8 mouse cellular contexts compared by ENCODE assay signal in the genomic region with DNA sequence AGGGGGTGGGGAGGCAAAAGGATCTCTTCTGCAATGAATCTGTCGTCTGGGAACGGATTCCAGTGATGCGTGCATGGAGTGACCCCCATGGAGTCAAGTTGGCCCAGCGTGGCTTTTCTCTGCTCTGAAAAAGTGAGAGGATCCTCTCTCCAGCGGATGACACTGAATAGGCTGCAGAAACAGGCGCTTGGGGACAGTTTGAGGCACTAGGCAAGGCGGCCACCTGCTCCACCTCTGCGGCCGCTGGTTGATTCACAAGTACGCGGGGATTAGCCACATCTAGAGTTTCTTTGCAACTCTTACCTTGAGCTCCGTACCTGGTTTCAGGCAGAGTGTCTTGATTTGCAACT.
DNase-seq lines count a peak whose midpoint lies in the region; ATAC-seq and TF ChIP-seq lines count a peak whose summit lies in the region.

No protein-coding gene starts in this region.

- H3K36me3 ChIP-seq in kidney, postnatal 0 days (ENCODE audit: insufficient read depth, low read length): no peaks in the 10 kb centered on the region
- H3K36me3 ChIP-seq in embryonic facial prominence, embryonic 15.5 days: no peaks in the 10 kb centered on the region
- H3K36me3 ChIP-seq in hindbrain, postnatal 0 days (ENCODE audit: insufficient read depth, low read length): no peaks in the 10 kb centered on the region
- no peaks in the 10 kb centered on the region for H3K36me3 ChIP-seq in midbrain, embryonic 16.5 days (ENCODE audit: control insufficient read depth, insufficient read depth, low read length)

- ATAC-seq in kidney, postnatal 0 days (replicated peaks; ENCODE audit: low FRiP score, low read depth): no peak
- no peak for ATAC-seq in embryonic facial prominence, embryonic 15.5 days (ENCODE audit: insufficient number of reproducible peaks, low FRiP score, low TSS enrichment, low read depth)
- ATAC-seq in hindbrain, postnatal 0 days: no peak; the same call in 1 of the 2 replicates
- peak; percentile 42 for ATAC-seq in midbrain, embryonic 16.5 days

- H3K4me3 ChIP-seq in kidney, postnatal 0 days (replicated peaks; ENCODE audit: low read depth, low read length): peak overlapping the region; percentile 33
- peak overlapping the region; percentile 46 for H3K4me3 ChIP-seq in embryonic facial prominence, embryonic 15.5 days (replicated peaks)
- peak overlapping the region; percentile 36 for H3K4me3 ChIP-seq in hindbrain, postnatal 0 days (ENCODE audit: low read length)
- H3K4me3 ChIP-seq in midbrain, embryonic 16.5 days (ENCODE audit: low read depth, low read length): peak overlapping the region; percentile 45

- no peaks in the 10 kb centered on the region for H3K9me3 ChIP-seq in kidney, postnatal 0 days (replicated peaks; ENCODE audit: low read length)
- no peaks in the 10 kb centered on the region for H3K9me3 ChIP-seq in embryonic facial prominence, embryonic 15.5 days (replicated peaks)
- no peaks in the 10 kb centered on the region for H3K9me3 ChIP-seq in hindbrain, postnatal 0 days (ENCODE audit: low read length)
- no peaks in the 10 kb centered on the region for H3K9me3 ChIP-seq in midbrain, embryonic 16.5 days (replicated peaks; ENCODE audit: control insufficient read depth, low read length, poor library complexity, severe bottlenecking)

- WGBS in kidney, postnatal 0 days: 4% methylated on average over 12 of the region's 12 CpGs
- 5% methylated on average over 12 of the region's 12 CpGs for WGBS in embryonic facial prominence, embryonic 15.5 days
- 1% methylated on average over 12 of the region's 12 CpGs for WGBS in hindbrain, postnatal 0 days
- under 1% methylated on average over 12 of the region's 12 CpGs for WGBS in midbrain, embryonic 16.5 days

- H3K4me2 ChIP-seq in kidney, postnatal 0 days (ENCODE audit: low read length): peak overlapping the region; percentile 75
- peak overlapping the region; percentile 67 for H3K4me2 ChIP-seq in embryonic facial prominence, embryonic 15.5 days (replicated peaks)
- H3K4me2 ChIP-seq in hindbrain, postnatal 0 days (ENCODE audit: low read depth, low read length): peak overlapping the region; percentile 64
- peak overlapping the region; percentile 89 for H3K4me2 ChIP-seq in midbrain, embryonic 16.5 days (ENCODE audit: low read length)

- no peak for DNase-seq in kidney, postnatal 0 days (ENCODE audit: low spot score)
- no peak for DNase-seq in kidney, adult 8-10 months
- DNase-seq in hindbrain, postnatal 0 days (ENCODE audit: low spot score): no peak
- no peak for DNase-seq in right cerebral cortex, postnatal 4 days
- DNase-seq in adrenal gland, postnatal 25 days: no peak
- no peak for DNase-seq in gastrocnemius, postnatal 36 days

- H3K9ac ChIP-seq in kidney, postnatal 0 days (ENCODE audit: low read depth, low read length): 0 out of 2 replicates have a peak overlapping the region, but pooled peaks have one; percentile 52
- peak overlapping the region; percentile 24; the same call in 1 of the 2 replicates for H3K9ac ChIP-seq in embryonic facial prominence, embryonic 15.5 days
- peak overlapping the region; percentile 40; the same call in 1 of the 2 replicates for H3K9ac ChIP-seq in hindbrain, postnatal 0 days (replicated peaks; ENCODE audit: low read length)
- peak overlapping the region; percentile 57 for H3K9ac ChIP-seq in midbrain, embryonic 16.5 days (ENCODE audit: low read depth, low read length)

- no peak for TF ChIP-seq CTCF in kidney, postnatal 0 days (IDR thresholded peaks at IDR 0.05; ENCODE audit: low read depth)
- no peak for TF ChIP-seq CTCF in hindbrain, postnatal 0 days (IDR thresholded peaks at IDR 0.05; ENCODE audit: low read depth)

- H3K27ac ChIP-seq in kidney, postnatal 0 days: no peak overlapping the region
- peak overlapping the region; percentile 82 for H3K27ac ChIP-seq in embryonic facial prominence, embryonic 15.5 days (replicated peaks)
- peak overlapping the region; percentile 4; the same call in 1 of the 2 replicates for H3K27ac ChIP-seq in hindbrain, postnatal 0 days
- peak overlapping the region; percentile 70 for H3K27ac ChIP-seq in midbrain, embryonic 16.5 days (ENCODE audit: low read length)

- intact Hi-C loops in gastrocnemius, postnatal 36 days (cut with DNase I): no loop called here

- no peaks in the 10 kb centered on the region; the same call in 1 of the 2 replicates for H3K4me1 ChIP-seq in kidney, postnatal 0 days (replicated peaks; ENCODE audit: insufficient read depth, low read length)
- peaks cover 25% of the 10 kb centered on the region for H3K4me1 ChIP-seq in embryonic facial prominence, embryonic 15.5 days
- H3K4me1 ChIP-seq in hindbrain, postnatal 0 days (ENCODE audit: insufficient read depth, low read length): 0 out of 2 replicates have a peak, but pooled peaks cover 5% of the 10 kb centered on the region
- H3K4me1 ChIP-seq in midbrain, embryonic 16.5 days (ENCODE audit: control insufficient read depth, insufficient read depth, low read length): peaks cover 13% of the 10 kb centered on the region

- 0 out of 2 replicates have a peak, but pooled peaks cover 3% of the 10 kb centered on the region for H3K27me3 ChIP-seq in kidney, postnatal 0 days (ENCODE audit: insufficient read depth, low read length)
- H3K27me3 ChIP-seq in embryonic facial prominence, embryonic 15.5 days: no peaks in the 10 kb centered on the region
- H3K27me3 ChIP-seq in hindbrain, postnatal 0 days (ENCODE audit: insufficient read depth, low read length): no peaks in the 10 kb centered on the region
- no peaks in the 10 kb centered on the region; the same call in 1 of the 2 replicates for H3K27me3 ChIP-seq in midbrain, embryonic 16.5 days (ENCODE audit: control insufficient read depth, insufficient read depth, low read depth, low read length)
